Mouse (Mus musculus): ENCODE results near the gene Kdm1a. TPM values are rescaled to one million over a fixed set of nuclear protein-coding genes. Genes with fewer than 3 reads are reported as not detected.

The Kdm1a gene
- polyA plus RNA-seq, 1 experiment from 2014 or later: 83.6 TPM

DNA sequence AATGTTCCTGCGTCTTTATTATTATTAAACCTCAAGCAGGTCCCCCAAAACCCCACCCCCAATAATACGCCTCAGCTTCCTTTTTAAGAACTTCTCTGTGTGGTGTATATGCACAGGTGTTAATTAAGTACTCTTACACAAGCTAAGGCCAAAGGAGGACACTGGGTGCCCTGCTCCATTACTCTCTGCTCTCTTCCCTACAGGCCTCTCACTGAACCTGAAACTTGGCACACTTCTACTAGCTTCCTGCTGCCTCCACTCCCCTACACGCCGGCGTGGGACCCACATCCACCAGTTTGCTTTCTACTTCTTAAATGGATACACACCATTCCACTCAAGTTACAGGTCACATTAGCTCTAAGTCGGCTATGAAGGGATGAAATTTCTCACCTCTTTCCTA, 7.3 kb downstream of the Kdm1a start:
- Histone ChIP-seq H3K4me3 (ENCODE audit: low read depth, low read length) (no peak overlapping the region), H3K36me3 (ENCODE audit: control insufficient read depth, insufficient read depth, low read length) (peaks cover 6% of the 10 kb centered on the region), H3K9me3 (ENCODE audit: control insufficient read depth, low read length) (no peaks in the 10 kb centered on the region), H3K9ac (replicated peaks; ENCODE audit: low read depth, low read length) (no peak overlapping the region), H3K27me3 (ENCODE audit: control insufficient read depth, insufficient read depth, low read length) (no peaks in the 10 kb centered on the region), H3K4me1 (ENCODE audit: control insufficient read depth, insufficient read depth, low read length) (peaks cover 3% of the 10 kb centered on the region; the same call in 1 of the 2 replicates), H3K27ac (ENCODE audit: low read depth, low read length) (no peak overlapping the region), H3K4me2 (ENCODE audit: low read depth, low read length) (no peak overlapping the region)
- ATAC-seq (ENCODE audit: low read depth): no peak
- WGBS: 84% methylated on average over 6 of the region's 6 CpGs

DNA sequence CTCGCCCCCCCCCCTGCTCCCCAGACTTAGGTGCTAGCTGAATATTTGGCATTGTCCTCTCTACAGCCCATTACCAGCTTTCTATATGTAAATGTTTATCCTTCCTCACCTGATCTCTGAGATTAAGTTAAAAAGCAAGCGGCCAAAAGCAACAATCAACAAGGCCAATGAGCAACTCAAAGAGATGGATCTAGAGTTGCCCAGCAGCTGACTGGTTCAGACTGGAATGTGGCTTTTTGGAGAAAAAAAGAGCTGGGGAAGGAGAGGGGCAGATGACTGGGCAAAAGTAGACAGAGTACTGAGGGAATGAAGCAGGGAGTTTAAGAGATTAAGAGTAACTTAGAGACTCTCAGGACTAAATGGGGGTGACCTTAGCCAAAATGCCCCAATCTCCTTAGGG, 8.5 kb downstream of the Kdm1a start:
- no peak for ATAC-seq (ENCODE audit: low read depth)
- no peaks in the 10 kb centered on the region for H3K27me3 ChIP-seq (ENCODE audit: control insufficient read depth, insufficient read depth, low read length)
- no peak overlapping the region for H3K4me2 ChIP-seq (ENCODE audit: low read depth, low read length)
- no peak overlapping the region for H3K27ac ChIP-seq (ENCODE audit: low read depth, low read length)
- no peak overlapping the region for H3K9ac ChIP-seq (replicated peaks; ENCODE audit: low read depth, low read length)
- no peaks in the 10 kb centered on the region for H3K9me3 ChIP-seq (ENCODE audit: control insufficient read depth, low read length)
- no peak overlapping the region for H3K4me3 ChIP-seq (ENCODE audit: low read depth, low read length)
- H3K36me3 ChIP-seq (ENCODE audit: control insufficient read depth, insufficient read depth, low read length): peaks cover 7% of the 10 kb centered on the region
- WGBS: 84% methylated on average over 2 of the region's 2 CpGs
- H3K4me1 ChIP-seq (ENCODE audit: control insufficient read depth, insufficient read depth, low read length): 0 out of 2 replicates have a peak, but pooled peaks cover 2% of the 10 kb centered on the region

GRCm38 (mm10) chr4:136592111-136592510, 10.4 kb downstream of the Kdm1a start:
- Histone ChIP-seq H3K27ac (ENCODE audit: low read depth, low read length) (no peak overlapping the region), H3K4me1 (ENCODE audit: control insufficient read depth, insufficient read depth, low read length) (0 out of 2 replicates have a peak, but pooled peaks cover 4% of the 10 kb centered on the region), H3K4me3 (ENCODE audit: low read depth, low read length) (no peak overlapping the region), H3K27me3 (ENCODE audit: control insufficient read depth, insufficient read depth, low read length) (no peaks in the 10 kb centered on the region), H3K4me2 (ENCODE audit: low read depth, low read length) (no peak overlapping the region), H3K9me3 (ENCODE audit: control insufficient read depth, low read length) (no peaks in the 10 kb centered on the region), H3K9ac (replicated peaks; ENCODE audit: low read depth, low read length) (no peak overlapping the region), H3K36me3 (ENCODE audit: control insufficient read depth, insufficient read depth, low read length) (peaks cover 7% of the 10 kb centered on the region)
- no peak for ATAC-seq (ENCODE audit: low read depth)
- 63% methylated on average over 4 of the region's 4 CpGs for WGBS

- Histone ChIP-seq H3K9me3 (ENCODE audit: control insufficient read depth, low read length) (no peaks in the 10 kb centered on the region), H3K4me2 (ENCODE audit: low read depth, low read length) (no peak overlapping the region), H3K4me1 (ENCODE audit: control insufficient read depth, insufficient read depth, low read length) (peaks cover 4% of the 10 kb centered on the region; the same call in 1 of the 2 replicates), H3K36me3 (ENCODE audit: control insufficient read depth, insufficient read depth, low read length) (peaks cover 7% of the 10 kb centered on the region), H3K27ac (ENCODE audit: low read depth, low read length) (no peak overlapping the region), H3K9ac (replicated peaks; ENCODE audit: low read depth, low read length) (no peak overlapping the region), H3K27me3 (ENCODE audit: control insufficient read depth, insufficient read depth, low read length) (no peaks in the 10 kb centered on the region), H3K4me3 (ENCODE audit: low read depth, low read length) (no peak overlapping the region)
- WGBS: 93% methylated on average over 4 of the region's 4 CpGs
- ATAC-seq (ENCODE audit: low read depth): no peak
These were observed 14.5 kb downstream of the Kdm1a start for GRCm38 (mm10) chr4:136588003-136588402.

- no peak overlapping the region for H3K4me2 ChIP-seq (ENCODE audit: low read depth, low read length)
- ATAC-seq (ENCODE audit: low read depth): peak; percentile 38
- H3K36me3 ChIP-seq (ENCODE audit: control insufficient read depth, insufficient read depth, low read length): peaks cover 7% of the 10 kb centered on the region
- no peaks in the 10 kb centered on the region for H3K9me3 ChIP-seq (ENCODE audit: control insufficient read depth, low read length)
- peaks cover 11% of the 10 kb centered on the region; the same call in 1 of the 2 replicates for H3K4me1 ChIP-seq (ENCODE audit: control insufficient read depth, insufficient read depth, low read length)
- WGBS: 87% methylated on average over 4 of the region's 4 CpGs
- H3K27ac ChIP-seq (ENCODE audit: low read depth, low read length): no peak overlapping the region
- H3K9ac ChIP-seq (replicated peaks; ENCODE audit: low read depth, low read length): no peak overlapping the region
- no peak overlapping the region for H3K4me3 ChIP-seq (ENCODE audit: low read depth, low read length)
- H3K27me3 ChIP-seq (ENCODE audit: control insufficient read depth, insufficient read depth, low read length): no peaks in the 10 kb centered on the region
These were observed 15.2 kb downstream of the Kdm1a start for GRCm38 (mm10) chr4:136587221-136587827.

- WGBS: 86% methylated on average over 3 of the region's 3 CpGs
- H3K4me2 ChIP-seq (ENCODE audit: low read depth, low read length): no peak overlapping the region
- H3K4me1 ChIP-seq (ENCODE audit: control insufficient read depth, insufficient read depth, low read length): peaks cover 9% of the 10 kb centered on the region; the same call in 1 of the 2 replicates
- H3K27me3 ChIP-seq (ENCODE audit: control insufficient read depth, insufficient read depth, low read length): no peaks in the 10 kb centered on the region
- no peak overlapping the region for H3K9ac ChIP-seq (replicated peaks; ENCODE audit: low read depth, low read length)
- no peak for ATAC-seq (ENCODE audit: low read depth)
- no peak overlapping the region for H3K27ac ChIP-seq (ENCODE audit: low read depth, low read length)
- no peaks in the 10 kb centered on the region; the same call in none of the 2 replicates for H3K36me3 ChIP-seq (ENCODE audit: control insufficient read depth, insufficient read depth, low read length)
- H3K4me3 ChIP-seq (ENCODE audit: low read depth, low read length): no peak overlapping the region
- no peaks in the 10 kb centered on the region for H3K9me3 ChIP-seq (ENCODE audit: control insufficient read depth, low read length)
These were observed 20.6 kb downstream of the Kdm1a start for GRCm38 (mm10) chr4:136581885-136582284.

GRCm38 (mm10) chr4:136569998-136570397, 32.5 kb downstream of the Kdm1a start:
- no peak overlapping the region for H3K4me2 ChIP-seq (ENCODE audit: low read depth, low read length)
- H3K4me3 ChIP-seq (ENCODE audit: low read depth, low read length): no peak overlapping the region
- no peak overlapping the region for H3K9ac ChIP-seq (replicated peaks; ENCODE audit: low read depth, low read length)
- peaks cover 45% of the 10 kb centered on the region for H3K36me3 ChIP-seq (ENCODE audit: control insufficient read depth, insufficient read depth, low read length)
- no peaks in the 10 kb centered on the region for H3K27me3 ChIP-seq (ENCODE audit: control insufficient read depth, insufficient read depth, low read length)
- ATAC-seq (ENCODE audit: low read depth): no peak
- H3K4me1 ChIP-seq (ENCODE audit: control insufficient read depth, insufficient read depth, low read length): peaks cover 2% of the 10 kb centered on the region; the same call in 1 of the 2 replicates
- no peak overlapping the region for H3K27ac ChIP-seq (ENCODE audit: low read depth, low read length)
- H3K9me3 ChIP-seq (ENCODE audit: control insufficient read depth, low read length): no peaks in the 10 kb centered on the region

- no peak overlapping the region for H3K27ac ChIP-seq (ENCODE audit: low read depth, low read length)
- H3K4me3 ChIP-seq (ENCODE audit: low read depth, low read length): no peak overlapping the region
- H3K9ac ChIP-seq (replicated peaks; ENCODE audit: low read depth, low read length): no peak overlapping the region
- peaks cover 46% of the 10 kb centered on the region for H3K36me3 ChIP-seq (ENCODE audit: control insufficient read depth, insufficient read depth, low read length)
- no peak for ATAC-seq (ENCODE audit: low read depth)
- no peaks in the 10 kb centered on the region for H3K9me3 ChIP-seq (ENCODE audit: control insufficient read depth, low read length)
- WGBS: 86% methylated on average over 3 of the region's 3 CpGs
- H3K27me3 ChIP-seq (ENCODE audit: control insufficient read depth, insufficient read depth, low read length): no peaks in the 10 kb centered on the region
- H3K4me1 ChIP-seq (ENCODE audit: control insufficient read depth, insufficient read depth, low read length): no peaks in the 10 kb centered on the region
- no peak overlapping the region for H3K4me2 ChIP-seq (ENCODE audit: low read depth, low read length)
These were observed 33.9 kb downstream of the Kdm1a start for GRCm38 (mm10) chr4:136568629-136569028.

DNA sequence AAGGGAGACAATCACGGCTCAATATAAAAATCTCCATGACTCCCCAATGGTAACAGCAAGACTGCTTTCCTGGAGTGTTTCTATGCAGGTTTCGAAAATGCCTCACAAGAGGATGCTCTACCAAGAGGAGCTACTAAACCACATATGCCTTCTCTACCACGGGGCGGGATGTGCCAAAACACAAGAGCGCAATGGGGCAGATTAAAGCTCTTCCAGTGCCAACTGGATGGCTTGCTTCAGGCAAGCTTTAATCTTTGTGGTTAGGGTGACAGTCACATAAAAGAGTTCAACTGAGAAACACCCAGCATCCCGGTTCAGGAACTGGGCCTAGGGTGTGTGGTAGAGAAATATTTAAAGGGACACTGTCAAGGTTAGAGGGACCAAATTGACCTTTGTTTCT, 39.8 kb downstream of the Kdm1a start:
- no peak for ATAC-seq (ENCODE audit: low read depth)
- H3K9me3 ChIP-seq (ENCODE audit: control insufficient read depth, low read length): no peaks in the 10 kb centered on the region
- 70% methylated on average over 6 of the region's 6 CpGs for WGBS
- no peaks in the 10 kb centered on the region for H3K27me3 ChIP-seq (ENCODE audit: control insufficient read depth, insufficient read depth, low read length)
- H3K4me3 ChIP-seq (ENCODE audit: low read depth, low read length): no peak overlapping the region
- peaks cover 30% of the 10 kb centered on the region for H3K36me3 ChIP-seq (ENCODE audit: control insufficient read depth, insufficient read depth, low read length)
- H3K9ac ChIP-seq (replicated peaks; ENCODE audit: low read depth, low read length): no peak overlapping the region
- no peaks in the 10 kb centered on the region for H3K4me1 ChIP-seq (ENCODE audit: control insufficient read depth, insufficient read depth, low read length)
- no peak overlapping the region for H3K27ac ChIP-seq (ENCODE audit: low read depth, low read length)
- H3K4me2 ChIP-seq (ENCODE audit: low read depth, low read length): no peak overlapping the region

Measured in neural tube, embryonic 14.5 days (tissue).